ENCODE assay signal across 10 mouse cellular contexts in genomic region chr4:130171951-130172765, GRCm38 (mm10). TPM values are rescaled to one million over a fixed set of nuclear protein-coding genes. Genes with fewer than 3 reads are reported as not detected.
DNase-seq lines count a peak whose midpoint lies in the region; ATAC-seq and TF ChIP-seq lines count a peak whose summit lies in the region.
"Had no signal": no experiment of that assay in that cellular context is flagged by ENCODE, and none has a peak within 500 bp of the region (broad histone marks: within the 10 kb centered on the region; RNA-seq: fewer than 3 reads in every experiment).

No protein-coding gene starts in this region.

- no peaks in the 10 kb centered on the region for H3K36me3 ChIP-seq in liver, adult 2 months (ENCODE audit: control insufficient read depth, insufficient read depth, low read length)
- H3K36me3 ChIP-seq: neural tube, embryonic 12.5 days had no signal

- 35% methylated on average over 11 of the region's 11 CpGs for WGBS in liver, adult 2 months

- peak overlapping the region; percentile 69 for H3K27ac ChIP-seq in liver, adult 2 months (replicated peaks; ENCODE audit: insufficient read depth, low read depth, low read length)
- H3K27ac ChIP-seq: neural tube, embryonic 12.5 days had no signal

- peaks cover 10% of the 10 kb centered on the region for H3K4me1 ChIP-seq in liver, adult 2 months (ENCODE audit: control insufficient read depth, insufficient read depth, low read length)

- H3K4me3 ChIP-seq in liver, adult 2 months (ENCODE audit: insufficient read depth, low read depth, low read length), result peak overlapping the region; percentile 38
- H3K4me3 ChIP-seq: neural tube, embryonic 12.5 days had no signal

- H3K9ac ChIP-seq in liver, adult 2 months (ENCODE audit: low read depth, low read length), result peak overlapping the region; percentile 41
- H3K9ac ChIP-seq: neural tube, embryonic 12.5 days had no signal

- H3K27me3 ChIP-seq in liver, adult 2 months (ENCODE audit: control insufficient read depth, insufficient read depth, low read length), result no peaks in the 10 kb centered on the region

- no peaks in the 10 kb centered on the region for H3K79me2 ChIP-seq in liver, adult 2 months (ENCODE audit: control insufficient read depth, insufficient read depth, low read length)

- no peak for ATAC-seq in frontal cortex, adult (ENCODE audit: low TSS enrichment)
- ATAC-seq in activated CD4-positive, CD25-positive, alpha-beta regulatory T cell, adult 4 months, result no peak

- DNase-seq in liver, adult 2 months (ENCODE audit: extremely low read depth, low read depth, low spot score), result no peak
- no peak for DNase-seq in liver
- DNase-seq in heart, adult 9 months (ENCODE audit: low spot score in 2 of 2), result peak; percentile 81 to 89
- peak; percentile 94 for DNase-seq in kidney, postnatal 10 days
- DNase-seq in lung, postnatal 36 days, result peak; percentile 82
- DNase-seq in cerebellum, postnatal 14 days, result no peak

- no peak for TF ChIP-seq CTCF in liver, adult 2 months (IDR thresholded peaks at IDR 0.05; ENCODE audit: low read depth, low read length)

- no peak for TF ChIP-seq POLR2A in liver, adult 2 months (IDR thresholded peaks at IDR 0.05; ENCODE audit: extremely low read depth, insufficient read depth, low read length)

RNA-seq across cellular contexts. Expression of gene Tinagl1, which starts 2.8 kb away (rescaled TPM):
- total RNA-seq in liver, adult 2 months (2014; rRNA removed), result 13.3 and 21.4 TPM in 2 replicates
- 30.5 and 35.3 TPM in 2 replicates for polyA plus RNA-seq in liver, adult 2 months (2012; rRNA removed)
- polyA plus RNA-seq in activated CD4-positive, CD25-positive, alpha-beta regulatory T cell, adult 4 months (2017; shearing (Covaris generic)), result not detected

RNA-seq across cellular contexts. Expression of gene Hcrtr1, which starts 33.0 kb away (rescaled TPM):
- not detected in 2 replicates for total RNA-seq in liver, adult 2 months (2014; rRNA removed)
- polyA plus RNA-seq in liver, adult 2 months (2012; rRNA removed), result 0.04 TPM in 1 of 2 replicates, not detected in the other
- polyA plus RNA-seq in activated CD4-positive, CD25-positive, alpha-beta regulatory T cell, adult 4 months (2017; shearing (Covaris generic)), result not detected
- total RNA-seq: common myeloid progenitor, adult 5-6 weeks had no signal

RNA-seq across cellular contexts. Expression of gene Gm853, which starts 50.0 kb away (rescaled TPM):
- total RNA-seq in liver, adult 2 months (2014; rRNA removed), result not detected in 2 replicates
- polyA plus RNA-seq in liver, adult 2 months (2012; rRNA removed), result not detected in 2 replicates
- polyA plus RNA-seq in activated CD4-positive, CD25-positive, alpha-beta regulatory T cell, adult 4 months (2017; shearing (Covaris generic)), result not detected
- total RNA-seq: common myeloid progenitor, adult 5-6 weeks had no signal
- polyA plus RNA-seq: neural tube, embryonic 12.5 days had no signal

Comparison
In these comparisons a context has a peak if more than half of its experiments do, and no peak if none do; other contexts are left out.
1. DNase-seq: peak in heart, adult 9 months (2 of 2), kidney, postnatal 10 days (single experiment) and lung, postnatal 36 days (single experiment); none in liver, adult 2 months (single experiment), liver (single experiment) and cerebellum, postnatal 14 days (0 of 2).
2. RNA of gene Tinagl1, which starts 2.8 kb away (polyA plus RNA-seq): 30.5 to 35.3 TPM in liver, adult 2 months; not detected in activated CD4-positive, CD25-positive, alpha-beta regulatory T cell, adult 4 months; every median in the first group is over 10 times any median in the second.